Mouse (Mus musculus) lung, postnatal 36 days (tissue): ENCODE measurements around the gene Map1s.
"Not testable (repeated sequence)": the region's sequence is repeated elsewhere in the genome, so short reads cannot be mapped to it uniquely, and the experiment has no call there.

ENCODE experiments used
- DNase-seq: peaks from one replicate; pipeline ENCODE4 v3.0.0; 2022; ENCODE audit warnings: mixed read lengths

The Map1s gene

DNA sequence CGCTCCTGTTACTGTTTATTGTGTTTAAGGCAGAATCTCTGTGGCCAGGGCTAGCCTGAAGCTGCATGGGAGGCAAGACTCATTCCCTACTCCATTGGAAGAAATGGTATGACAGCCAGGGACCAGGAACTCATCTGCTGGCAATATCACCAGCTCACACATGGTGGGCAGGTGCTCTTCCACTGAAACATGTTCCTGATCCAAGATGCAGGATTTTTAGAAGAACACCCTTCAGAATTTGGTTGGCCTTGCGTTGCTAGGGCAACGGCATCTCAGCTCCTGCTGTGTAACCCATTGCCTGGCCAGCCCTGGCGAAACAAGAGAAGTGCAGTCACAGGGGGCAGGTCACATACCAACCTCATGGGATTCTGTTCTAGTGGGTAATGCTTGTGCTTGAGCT is 26.2 kb upstream of the Map1s start:
- DNase-seq: no peak

DNA sequence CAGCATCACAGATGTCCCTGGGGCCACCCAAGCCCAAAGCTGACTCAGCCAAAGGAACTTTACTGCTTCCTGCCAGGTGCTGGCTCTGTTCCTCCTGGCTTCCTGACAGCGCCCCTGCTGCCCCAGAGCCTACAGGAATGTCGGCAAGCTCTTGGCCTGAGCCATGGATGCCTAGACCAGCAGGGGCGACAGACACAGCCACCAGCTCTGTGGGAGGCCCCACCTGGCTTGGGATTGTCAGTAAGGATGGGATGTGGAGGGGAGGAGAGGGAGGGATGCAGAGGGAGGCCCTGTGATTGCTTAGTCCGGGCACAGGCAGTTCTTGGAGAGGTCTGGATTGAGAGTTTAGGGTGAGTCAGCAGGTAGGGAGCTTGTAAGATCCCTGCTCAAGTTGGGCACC is 25.6 kb upstream of the Map1s start:
- peak; percentile 14 for DNase-seq

DNA sequence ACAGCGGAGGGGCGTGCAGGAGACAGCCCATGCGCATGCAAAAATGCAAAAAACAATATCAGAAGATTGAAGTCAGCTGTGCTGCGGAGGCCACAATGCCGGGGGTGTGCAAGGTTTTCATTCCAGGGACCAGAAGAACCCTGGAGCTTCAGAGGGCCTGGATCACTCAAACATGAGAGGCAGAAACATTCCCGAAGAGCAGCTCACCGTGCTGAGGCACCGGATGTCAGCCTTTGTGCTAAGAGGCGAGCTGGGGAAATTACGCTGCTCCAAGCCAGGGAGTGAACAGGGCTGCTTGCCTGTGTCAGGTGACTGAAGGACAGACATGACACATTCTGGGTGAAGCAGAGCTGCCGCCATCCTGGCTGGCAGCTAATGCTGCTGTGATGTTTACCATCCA is 25.2 kb upstream of the Map1s start:
- DNase-seq: no peak

DNA sequence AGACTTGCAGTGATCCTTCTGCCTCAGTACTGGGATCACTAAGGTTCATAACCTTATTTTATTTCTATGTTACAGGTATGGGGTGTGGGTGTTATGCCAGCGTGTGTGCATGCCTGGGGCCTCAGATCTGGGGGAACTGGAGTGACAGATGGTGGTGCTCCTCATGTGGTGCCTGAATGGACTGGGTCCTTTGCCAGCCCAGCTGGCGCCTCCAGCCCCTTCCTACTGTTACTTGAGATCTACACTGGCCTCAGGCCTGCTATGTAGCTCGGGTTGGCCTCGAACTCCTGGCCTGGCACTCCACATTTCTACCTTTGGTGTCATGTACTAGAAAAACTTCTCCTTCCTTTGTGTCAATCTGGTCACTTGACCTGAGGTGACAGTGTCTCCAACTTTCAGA is 21.5 kb upstream of the Map1s start:
- no peak for DNase-seq

DNA sequence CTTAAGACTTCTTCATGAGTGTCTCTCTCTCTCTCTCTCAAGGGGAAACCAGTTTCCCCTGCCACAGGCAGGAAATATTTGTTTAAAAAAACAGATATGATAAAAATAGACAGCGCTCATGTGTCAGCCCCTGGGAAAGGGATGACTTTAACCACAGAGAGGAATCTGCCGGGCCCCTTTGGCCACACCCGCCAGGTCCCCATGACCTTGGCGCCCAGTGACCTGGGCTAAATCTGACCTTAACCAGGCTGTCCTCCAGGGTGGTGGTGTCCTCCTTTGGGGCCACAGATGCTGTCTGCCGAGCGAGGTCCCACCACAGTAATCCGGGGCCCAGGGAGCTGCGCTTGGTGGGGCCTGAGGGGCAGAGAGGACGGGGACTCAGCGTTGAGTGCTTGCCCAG is 21.0 kb upstream of the Map1s start:
- DNase-seq: no peak

DNA sequence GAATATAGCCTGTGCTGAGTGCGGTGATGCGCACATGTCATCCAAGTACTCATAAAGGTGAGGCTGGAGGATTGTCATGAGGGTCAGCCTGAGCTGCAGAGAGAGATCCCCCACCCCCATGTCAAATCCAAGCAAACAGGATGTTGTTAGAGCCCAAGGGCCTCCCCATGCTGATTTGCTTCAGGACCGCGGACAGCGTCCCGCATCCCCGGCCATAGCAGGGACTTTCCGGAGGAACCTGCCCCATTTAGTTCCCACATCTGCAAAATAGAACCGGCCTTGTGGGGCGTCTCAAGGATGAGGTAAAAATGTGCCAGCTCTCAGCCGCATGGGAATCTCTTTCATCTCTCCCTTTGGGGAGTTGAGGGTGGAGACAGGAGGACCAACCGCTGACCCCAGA is 20.1 kb upstream of the Map1s start:
- no peak for DNase-seq

DNA sequence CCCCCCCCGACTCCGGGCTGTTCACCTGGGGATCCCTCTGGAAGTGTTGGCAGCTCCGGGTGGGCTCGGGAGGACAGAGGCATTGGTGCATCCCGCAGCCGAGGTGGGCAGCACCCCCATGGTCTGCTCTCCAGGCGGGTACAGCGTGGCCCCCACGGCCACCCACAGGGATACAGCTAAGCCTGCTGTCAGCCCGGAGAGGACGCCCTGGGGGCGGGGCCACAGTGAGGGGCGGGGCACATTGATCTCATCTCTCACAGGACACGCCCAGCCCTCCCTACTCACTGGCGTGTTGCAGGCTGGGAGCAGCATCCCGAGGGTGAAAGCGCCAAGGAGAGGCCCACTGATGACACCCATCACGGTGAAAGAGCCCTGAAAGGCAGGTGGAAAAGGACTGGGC is 18.1 kb upstream of the Map1s start:
- DNase-seq: peak; percentile 51

DNA sequence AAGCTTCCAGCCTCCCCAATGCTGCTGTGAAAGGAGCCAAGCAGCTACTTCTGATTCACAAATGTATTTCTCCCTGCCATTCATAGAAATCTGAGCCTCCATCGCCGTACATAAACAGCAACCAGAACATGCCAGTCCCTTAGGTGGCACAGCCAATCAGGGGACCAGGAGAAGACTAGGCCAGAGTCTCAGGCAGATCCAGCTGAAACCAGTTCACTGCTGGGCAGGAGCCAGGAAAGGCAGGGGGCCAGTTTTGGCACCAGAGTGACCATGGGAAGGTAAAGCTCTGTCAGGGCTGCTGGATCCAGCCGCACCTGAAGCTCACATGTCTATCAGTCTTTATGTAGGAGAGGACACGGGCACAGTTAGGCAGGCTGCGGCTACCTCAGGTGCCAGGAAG is 15.1 kb upstream of the Map1s start:
- DNase-seq: no peak

DNA sequence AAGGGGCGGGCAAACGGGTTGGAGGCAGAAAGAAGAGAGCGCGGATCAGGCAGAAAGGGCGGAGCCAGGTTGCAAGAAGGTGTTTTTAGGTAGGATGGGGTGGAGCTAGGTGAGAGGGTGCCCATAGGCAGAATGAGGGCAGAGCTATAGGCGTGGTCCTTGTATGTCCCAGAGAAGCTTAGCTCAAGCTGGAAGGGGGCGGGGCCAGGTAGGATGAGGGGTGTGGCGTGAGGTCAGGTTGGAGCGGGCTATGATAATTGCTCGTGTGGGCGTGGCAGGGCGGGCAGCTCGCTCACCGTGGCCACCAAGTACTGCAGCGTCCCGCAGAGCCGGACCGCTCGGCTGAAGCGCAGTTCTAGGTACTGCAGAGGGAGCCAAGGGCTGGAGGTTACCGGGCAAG is 14.4 kb upstream of the Map1s start:
- DNase-seq: peak; percentile 87

DNA sequence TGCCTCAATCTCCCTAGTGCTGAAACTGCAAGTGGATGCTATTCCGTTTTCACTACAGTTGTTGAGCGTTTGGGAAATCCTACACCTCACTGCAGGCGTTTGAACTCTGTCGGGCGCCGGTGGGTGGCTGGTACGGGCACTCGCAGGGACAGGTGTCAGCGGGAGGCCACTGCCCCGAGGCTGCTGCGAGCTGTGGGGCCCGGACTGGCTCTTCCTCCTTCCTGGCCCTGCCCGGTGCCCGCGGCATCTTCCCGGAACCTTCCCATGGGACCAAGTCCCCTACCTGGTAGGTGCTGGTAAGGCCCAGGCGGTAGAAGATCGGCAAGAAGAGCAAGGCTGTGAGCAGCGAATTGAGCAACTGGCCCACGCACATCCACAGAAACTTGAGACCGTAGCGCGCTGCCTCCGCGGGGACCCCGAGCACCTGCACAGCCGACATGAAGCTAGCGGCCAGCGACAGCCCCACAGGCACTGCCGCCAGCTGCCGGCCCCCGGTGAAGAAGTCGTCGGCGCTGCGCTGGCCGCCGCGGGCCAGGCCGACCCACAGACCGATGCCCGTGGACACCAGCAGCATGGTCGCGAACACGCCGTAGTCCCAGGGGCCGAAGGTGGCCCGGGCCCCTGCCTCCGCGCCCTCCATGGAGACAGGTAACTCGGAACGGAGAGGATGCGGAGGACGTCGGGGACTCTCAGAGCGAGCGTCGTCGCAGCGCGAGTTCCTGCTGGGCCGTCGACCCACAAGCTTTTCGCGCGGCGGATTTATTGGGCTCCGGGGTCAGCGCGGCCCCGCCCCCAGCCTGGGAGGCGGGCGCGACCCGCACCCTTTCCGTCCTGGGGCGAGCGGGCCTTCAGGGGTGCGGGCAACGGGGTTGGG is 13.5 kb upstream of the Map1s start, which contains the start of gene Slc5a5:
Gene Slc5a5 (minus strand): TSS at position 736 of the 874 bp plus-strand sequence.
- DNase-seq: no peak

DNA sequence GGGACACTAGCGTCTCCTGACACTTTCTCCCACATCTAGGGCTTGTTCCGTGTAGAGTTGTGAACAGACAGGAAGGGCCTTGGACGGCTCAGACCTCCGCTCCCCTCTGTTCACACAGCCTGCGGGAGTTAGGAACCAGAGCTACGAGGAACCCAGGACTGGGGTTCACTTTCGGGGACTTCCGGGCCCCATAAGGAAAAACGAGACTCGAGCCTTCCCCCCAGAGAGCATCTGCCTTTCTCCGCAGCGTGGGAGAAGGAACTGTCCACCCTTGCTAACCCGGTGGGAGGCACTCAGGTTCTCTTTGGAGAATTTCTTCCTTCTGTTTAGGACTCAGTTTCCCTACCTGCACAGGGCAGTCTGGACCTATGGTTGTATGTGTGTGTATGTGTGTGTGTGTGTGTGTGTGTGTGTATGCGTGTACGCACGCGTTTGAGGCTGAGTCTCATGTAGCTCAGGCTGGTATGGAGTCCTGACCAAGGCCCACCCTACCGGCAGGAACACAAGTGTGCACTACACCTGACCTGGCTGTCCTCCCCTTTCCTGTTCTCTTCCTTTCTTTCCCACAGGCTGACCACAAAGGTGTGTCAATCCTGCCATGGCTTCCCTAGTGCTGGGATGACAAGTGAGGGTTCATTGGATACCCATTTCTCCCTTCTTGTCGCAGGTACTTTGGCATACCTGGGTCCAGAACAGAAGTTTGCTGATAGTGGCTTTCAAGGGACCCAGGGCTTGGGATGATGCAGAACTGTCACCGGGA is 12.7 kb upstream of the Map1s start:
- no peak for DNase-seq

DNA sequence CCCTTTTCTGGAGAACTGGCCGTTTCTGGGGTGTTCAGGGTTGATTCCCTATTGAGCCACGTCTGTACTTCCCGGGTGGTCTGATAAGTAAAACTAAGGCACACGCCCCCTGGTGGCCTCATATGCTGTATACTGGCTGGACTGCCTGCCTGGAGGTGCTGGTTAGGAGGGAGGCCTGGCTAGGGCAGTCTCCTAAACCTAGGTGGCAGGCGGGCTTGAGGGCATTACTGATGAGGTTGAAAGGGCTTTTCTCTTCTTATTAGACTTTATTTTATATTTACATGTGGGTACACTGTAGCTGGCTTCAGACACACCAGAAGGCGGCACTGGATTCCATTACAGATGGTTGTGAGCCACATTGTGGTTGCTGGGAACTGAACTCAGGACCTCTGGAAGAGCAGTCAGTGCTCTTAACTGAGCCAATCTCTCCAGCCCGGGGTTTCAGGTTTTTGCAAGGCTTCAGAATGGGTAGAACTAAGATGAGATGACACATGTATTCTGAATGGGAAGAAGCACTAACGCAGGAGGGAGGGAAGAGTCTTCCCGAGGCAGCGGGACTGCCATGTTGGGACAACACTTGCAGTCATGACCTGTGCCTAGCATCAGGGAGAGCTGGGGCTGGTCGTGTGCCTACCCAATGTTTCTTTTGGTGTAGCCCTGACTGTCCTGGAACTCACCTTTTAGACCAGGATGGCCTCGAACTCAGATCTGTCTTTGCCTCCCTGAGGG is 11.9 kb upstream of the Map1s start:
- DNase-seq: peak; percentile 91

DNA sequence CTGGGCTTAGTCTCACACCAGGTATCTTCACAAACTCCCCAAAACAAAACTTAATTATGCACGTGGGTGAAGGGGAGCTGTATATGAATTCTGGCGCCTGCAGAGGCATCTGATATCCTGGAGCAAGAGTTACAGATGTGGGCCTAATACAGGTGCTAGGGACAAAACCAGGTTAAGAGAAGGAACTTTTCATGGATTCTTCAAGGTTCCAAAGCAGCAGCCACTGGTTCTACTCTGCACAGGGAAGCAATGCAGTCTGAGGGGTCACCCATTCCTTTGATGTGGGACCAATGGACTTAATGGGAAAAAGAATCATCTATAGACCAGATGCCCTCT is 11.4 kb upstream of the Map1s start:
- no peak for DNase-seq

DNA sequence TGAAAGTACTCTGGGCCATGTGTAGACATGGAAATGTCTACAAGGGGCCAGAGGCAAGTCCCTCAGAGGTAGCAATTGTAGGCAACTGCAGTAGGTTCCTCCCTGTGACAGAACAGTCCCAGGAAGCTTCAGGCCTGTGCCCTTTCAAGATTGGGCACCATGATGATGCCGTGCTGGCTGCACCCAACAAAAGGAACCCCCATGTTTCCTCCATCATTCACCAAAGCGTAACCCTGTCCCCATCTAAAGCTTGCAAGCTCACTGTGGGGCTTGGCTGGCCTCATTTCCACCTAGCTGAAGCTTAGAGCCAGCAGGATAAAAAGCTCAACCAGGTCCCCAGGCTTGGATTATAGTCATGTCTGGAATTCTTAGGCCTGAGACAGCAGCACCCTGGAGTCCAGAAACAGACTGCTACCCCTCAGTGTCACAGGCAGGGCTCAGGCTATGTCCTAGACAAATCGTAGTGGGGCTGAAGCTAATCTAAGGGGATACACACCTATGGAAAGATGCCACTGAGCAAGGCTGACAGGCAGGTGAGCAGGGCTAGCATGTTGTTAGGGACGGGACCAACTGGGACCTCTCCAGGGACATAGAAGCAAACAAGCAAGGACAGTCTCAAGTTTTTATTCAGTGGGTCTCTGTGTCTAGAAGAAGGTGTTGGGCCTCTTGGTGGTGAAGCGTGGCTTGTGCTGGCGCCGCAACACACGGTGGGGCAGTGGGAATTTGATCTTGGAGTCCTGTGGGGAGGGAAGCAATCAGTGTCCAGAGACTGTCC is 10.8 kb upstream of the Map1s start:
- no peak for DNase-seq

DNA sequence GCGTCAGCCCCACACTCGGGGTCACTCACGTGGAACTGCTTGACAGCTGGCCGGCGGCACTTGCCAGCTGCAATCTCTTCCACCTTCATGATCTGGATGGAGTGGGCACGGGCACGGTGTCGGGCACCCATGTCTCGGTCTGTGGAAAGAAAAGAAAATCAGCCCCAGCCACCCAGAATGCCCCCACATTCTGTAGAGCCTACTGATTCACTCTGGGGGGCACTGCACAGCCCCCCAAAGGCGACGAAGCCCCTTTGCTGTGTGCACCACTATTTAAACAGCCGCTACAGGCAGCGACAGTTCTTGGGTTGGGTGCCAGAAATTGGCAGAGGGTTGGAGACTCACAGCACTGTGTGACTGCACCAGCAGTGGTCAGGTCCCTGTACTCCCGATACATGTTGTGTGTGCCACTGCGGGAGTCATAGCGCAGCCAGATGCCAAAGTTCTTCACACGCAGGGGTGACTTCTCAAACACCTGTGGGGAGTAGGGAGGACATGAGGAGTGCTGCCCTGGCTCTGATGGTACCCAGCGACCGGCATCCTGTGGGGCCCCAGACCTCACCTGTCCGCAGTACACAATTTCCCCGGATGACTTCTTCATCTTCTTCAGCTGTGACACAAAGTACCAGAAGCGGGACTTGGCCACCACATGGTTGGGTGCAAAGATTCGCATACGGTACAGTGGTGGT is 10.0 kb upstream of the Map1s start:
- not testable (repeated sequence) for DNase-seq

DNA sequence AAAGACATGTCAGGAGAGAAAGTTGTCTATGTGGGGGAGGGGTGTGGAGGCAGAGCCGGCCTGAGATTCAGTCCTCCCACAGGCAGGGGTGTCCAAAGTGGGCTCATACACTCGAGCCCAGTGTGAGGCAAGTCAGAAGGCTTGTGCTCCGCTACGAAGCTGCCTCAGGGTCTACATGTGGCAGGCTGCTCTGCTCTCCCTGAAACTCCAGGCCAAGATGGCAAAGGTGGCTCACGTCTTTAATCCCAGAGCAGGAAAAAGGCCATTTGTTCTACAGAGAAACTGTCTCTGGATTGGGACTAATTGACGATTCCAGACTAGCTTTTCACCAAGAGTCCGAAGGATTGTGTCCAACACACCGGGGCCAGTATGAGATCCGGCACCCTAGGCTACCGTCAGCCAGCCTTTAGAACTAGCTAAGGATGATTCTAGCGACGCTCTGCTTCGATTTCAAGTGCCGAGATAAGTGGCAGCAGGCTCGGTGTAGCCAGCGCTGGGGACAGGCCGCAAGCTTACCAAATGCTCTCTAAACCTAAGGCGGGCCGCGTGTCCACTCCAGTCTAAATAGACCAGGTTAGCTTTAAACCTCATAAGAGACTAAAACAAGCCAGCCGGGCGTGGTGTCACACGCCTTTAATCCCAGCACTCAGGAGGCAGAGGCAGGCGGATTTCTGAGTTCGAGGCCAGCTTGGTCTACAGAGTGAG is 9.3 kb upstream of the Map1s start:
- DNase-seq: no peak

DNA sequence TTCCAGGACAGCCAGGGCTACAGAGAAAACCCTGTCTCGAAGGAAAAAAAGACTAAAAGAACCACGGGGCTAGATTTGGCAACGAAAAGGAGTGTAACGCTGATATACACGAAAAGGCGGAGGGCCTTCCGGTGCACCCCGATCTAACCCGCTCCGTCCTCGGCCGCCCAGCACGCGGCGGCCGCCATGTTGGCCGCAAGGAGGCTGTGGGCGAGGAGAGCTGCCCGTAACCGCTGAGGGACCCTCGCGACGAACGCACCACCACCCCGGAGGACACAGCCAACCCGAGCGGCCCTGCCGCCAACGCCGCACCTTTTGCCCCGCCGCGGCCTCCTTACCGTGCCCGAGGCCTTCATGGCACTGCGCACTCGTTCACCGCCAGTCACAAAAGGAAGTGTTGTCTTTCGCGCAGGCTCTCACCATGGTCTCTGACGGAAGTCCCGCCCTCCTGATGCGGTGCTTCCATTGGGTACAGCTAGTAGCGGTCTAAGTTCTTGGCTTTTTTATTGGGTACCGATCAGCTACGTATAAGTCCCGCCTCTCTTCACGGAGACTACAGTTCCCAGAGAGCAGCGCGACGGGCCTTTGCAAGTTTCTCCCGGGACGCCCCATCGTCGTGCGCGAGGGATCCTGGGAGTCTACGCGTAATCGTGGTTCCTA is 8.6 kb upstream of the Map1s start, which contains the start of gene Rpl18a:
Gene Rpl18a (minus strand): TSS at position 392 of the 660 bp plus-strand sequence.
- DNase-seq: peak; percentile 99

DNA sequence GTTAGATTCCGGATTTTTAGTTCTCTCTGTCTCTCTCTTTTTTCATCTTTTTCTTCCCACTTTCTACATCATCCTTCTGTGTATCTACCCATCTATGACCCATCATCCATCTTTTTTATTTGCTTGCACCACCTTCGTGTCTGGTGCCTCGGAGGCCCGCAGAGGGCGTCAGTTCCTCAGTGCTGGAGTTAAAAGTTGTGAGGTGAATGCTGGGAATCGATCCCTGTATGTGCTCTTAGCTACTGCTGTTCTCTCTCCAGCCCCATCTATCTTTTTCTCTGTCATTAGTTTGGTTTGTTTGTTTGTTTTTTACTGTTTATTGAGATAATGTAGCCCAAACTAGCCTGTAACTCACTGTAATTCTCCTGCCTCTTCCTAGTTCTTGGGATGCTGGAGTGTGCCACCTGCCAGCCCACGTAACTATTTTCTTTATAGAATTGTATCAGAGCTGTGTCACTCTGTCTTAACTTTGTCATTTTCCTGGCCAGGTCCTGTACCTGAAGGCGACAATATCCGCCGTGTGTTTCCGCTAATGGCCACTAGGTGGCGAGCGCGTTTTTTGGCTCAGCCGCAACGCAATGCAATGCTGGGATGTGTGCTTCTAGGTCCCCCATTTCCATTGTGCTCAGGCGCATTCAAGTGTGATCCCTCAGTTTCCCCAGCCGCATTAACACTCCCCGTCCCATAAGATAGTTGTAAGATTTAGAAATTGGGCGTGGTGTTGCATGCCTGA is 7.9 kb upstream of the Map1s start:
- peak; percentile 93 for DNase-seq

DNA sequence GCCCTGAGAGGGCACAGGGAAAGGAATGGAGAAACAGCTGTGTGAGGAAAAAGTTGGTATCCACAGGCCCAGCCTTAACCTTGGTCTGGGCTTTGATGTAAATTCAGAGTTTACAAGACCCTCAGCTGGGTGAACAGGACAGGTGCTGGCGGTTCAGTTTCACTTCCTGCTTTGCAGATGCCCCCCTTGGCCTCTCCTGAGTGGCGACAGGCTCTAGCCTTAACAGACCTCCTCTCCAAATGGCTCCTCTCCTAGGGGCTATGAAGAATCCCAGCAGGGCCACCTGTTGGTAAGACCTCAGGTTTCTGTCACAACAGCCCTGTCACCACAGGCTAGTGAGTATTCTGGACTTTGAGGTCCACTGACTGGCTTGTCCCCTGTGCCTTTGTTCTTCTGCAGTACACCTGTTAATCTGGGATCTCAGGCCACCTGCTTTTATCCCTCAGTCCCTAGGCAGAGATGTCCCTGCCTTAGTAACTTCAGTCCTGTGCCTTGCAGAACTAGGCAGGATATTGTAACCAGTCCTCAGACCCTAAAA is 7.0 kb upstream of the Map1s start:
- DNase-seq: no peak

DNA sequence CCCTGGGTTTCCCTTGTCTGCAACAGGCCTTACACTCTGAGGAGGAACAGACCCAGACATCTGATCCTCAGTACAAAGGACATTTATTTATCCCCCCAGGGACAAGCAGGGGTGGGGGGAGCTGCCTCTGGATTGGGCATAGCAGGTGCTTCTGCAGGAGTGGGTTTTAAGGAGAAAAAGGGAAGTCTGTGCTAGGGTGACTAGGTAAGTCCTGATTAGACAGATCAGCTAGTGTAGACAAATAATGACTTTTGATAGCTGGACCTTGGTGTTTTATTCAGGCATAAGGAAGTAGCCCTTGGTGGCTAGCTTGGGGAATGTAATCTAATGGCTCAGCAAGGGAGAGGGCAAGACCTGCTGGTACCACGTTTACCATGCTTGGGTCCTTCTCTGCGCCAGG is 6.5 kb upstream of the Map1s start:
- no peak for DNase-seq
